Mouse (Mus musculus): ENCODE data around the gene Ssbp4.

DNA sequence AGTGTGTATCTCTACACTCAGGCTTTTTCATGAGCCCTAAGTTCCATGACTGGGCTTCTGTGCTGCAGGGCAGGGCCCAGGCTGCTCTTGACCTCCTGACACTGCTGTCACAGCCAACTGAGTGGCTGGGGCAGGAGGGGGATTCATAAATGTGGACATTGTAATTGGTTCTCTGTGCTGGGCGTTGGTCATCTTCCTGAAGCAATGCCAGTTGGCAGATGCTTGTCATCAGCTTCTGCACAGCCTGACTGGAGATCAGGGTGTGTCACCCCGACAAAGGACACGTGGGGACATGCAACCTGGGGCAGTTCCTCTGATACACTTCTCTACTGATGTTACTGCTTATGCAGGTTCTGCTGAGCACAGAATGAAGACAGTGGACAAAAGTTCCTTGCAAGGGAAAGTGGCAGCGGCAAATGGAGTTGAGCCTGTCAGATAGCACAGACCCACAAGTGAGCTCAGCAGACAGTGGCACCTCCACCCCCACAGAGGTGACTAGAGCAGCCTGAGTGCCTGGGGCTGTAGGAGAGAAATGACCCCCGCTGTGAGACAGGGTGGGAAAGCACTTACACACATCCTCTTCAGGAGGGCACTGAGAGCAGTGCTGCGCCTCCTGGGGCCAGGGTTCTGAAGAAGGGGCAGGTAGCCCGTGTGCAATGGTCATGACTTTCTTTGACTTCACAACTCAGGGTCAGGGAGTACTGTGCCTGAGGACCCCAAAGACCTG, 46.7 kb downstream of the Ssbp4 start:
- TF ChIP-seq CTCF (IDR thresholded peaks at IDR 0.05; ENCODE audit: low read depth, low read length) (no peak), POLR2A (IDR thresholded peaks at IDR 0.05; ENCODE audit: borderline replicate concordance, low read depth, low read length) (no peak)
